Mouse (Mus musculus) bone marrow, adult 2 months (tissue): ENCODE results near the gene Gtf2f1.
A peak's percentile ranks its signal among the peaks of the same experiment; 100 is the strongest.

Experiments used
- CTCF ChIP-seq: fragments of 200-500 bp; IDR thresholded peaks from 2 replicates; pipeline ENCODE4 v1.5.1; 2011; ENCODE audit warnings: low read length, control low read depth; ENCODE audit not compliant: control insufficient read depth, insufficient read depth
- POLR2A ChIP-seq: fragments of 200-500 bp; IDR thresholded peaks from 2 replicates; pipeline ENCODE4 v1.6.1; 2011; ENCODE audit warnings: low read depth, mild to moderate bottlenecking, control low read depth, low read length, borderline replicate concordance; ENCODE audit not compliant: control insufficient read depth

- TF ChIP-seq CTCF = peak; percentile 55
- no peak for TF ChIP-seq POLR2A
Measured at GRCm38 (mm10) chr17:57060231-57060801, 49.2 kb upstream of the Gtf2f1 start.
